Mouse (Mus musculus) erythroid progenitor cell, adult 5-6 weeks (primary cell): Measurements from ENCODE around the gene Lpp. TPM values are rescaled to one million over a fixed set of nuclear protein-coding genes. Genes with fewer than 3 reads are reported as not detected.

Experiments used
- ATAC-seq: replicated peaks from 2 replicates; pipeline ENCODE4 v1.8.0; 2016; ENCODE audit warnings: moderate number of reproducible peaks, mild to moderate bottlenecking, moderate TSS enrichment, inconsistent platforms; ENCODE audit not compliant: poor library complexity, low FRiP score, severe bottlenecking
- total RNA-seq, 2 experiments: library from RNA; stranded (forward) in 1 of 2; stranded (reverse) in 1 of 2; fragments of 150-400 nt in 1 of 2; fragments of 186-747, 209-891 nt in 1 of 2; gene quantifications; 2 replicates each; pipeline versions ENCODE4 v1.2.3 to v1.2.4; 2015 to 2017; ENCODE audit warnings: low replicate concordance in 2 of 2

Gene Lpp
- total RNA-seq, 2 experiments from 2014 or later, result 0.76 to 2.1 TPM

DNA sequence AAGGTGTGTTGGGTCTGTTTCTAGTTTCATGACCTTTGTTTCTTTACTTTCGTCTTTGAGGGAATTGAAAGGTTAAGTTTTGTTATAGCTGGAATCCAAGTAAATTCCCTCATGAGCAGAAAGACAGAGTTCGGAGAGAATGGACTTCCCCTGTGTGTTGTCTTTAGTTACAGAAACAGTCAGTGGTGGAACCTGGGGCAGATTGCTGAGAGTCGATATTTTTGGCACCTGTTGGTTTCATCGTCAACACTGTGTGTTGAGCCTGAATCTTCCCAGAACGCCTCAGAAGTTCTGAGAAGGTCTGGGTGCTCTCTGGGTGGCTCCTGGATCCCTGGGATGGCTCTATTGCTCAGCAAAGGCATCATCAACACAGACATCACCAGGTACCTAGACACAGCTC lies 201.2 kb downstream of the Lpp start:
- no peak for ATAC-seq

DNA sequence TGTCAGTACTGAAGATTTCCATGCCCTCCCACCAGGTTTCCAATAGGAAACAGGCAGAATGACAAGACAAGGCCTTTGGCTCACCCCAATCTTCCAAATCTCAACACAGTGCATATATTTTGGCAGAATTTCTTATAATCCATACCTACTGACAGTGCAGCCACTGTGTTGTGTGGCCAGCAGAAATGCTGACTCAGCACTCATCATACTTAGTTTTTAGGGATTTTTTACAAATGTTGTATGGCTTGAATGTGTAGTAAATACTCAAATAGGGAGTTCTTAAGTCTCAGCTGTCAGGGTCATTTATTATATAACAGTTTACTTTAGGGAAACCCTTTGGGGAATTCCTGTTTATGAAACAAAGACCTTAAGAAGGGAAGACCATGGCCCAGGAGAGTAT lies 202.2 kb downstream of the Lpp start:
- ATAC-seq, result no peak

DNA sequence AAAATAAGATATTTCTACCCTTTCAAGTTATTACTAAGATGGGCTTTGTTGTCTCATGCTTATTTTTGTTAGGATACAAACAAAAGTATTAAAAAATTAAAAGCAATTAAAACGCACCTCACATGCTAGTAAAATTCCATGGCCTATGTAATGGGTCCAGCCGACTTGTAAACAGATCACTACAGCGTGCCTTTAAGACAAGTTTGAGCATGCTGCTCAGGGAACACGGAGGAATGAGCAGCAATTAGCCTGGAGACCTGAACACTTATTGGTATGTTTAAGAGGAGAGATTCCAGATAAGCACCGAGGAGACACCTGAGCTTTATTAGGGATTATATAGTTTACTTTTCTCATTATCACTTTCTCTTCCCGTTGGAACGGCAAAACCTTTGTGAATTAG lies 205.3 kb downstream of the Lpp start:
- no peak for ATAC-seq

DNA sequence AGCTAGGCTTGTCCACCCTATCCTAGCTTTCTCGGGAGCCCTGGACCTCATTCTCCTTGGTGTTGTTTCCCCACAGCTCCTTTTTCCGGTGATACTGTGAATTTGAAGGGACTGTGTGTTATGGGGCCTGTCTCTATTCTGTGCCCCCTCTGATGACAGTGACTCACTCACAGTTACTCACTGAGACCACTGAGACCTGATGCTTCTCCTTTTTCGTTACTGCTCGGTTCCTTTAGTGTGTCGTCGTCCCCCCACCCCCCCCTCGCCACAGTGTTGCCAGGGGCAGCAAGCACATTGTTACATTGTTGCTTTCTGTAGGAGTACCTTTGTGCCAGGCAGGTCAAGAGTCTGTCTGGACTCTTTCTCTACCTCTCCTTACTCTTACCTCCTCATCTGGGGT lies 206.5 kb downstream of the Lpp start:
- ATAC-seq, result no peak

DNA sequence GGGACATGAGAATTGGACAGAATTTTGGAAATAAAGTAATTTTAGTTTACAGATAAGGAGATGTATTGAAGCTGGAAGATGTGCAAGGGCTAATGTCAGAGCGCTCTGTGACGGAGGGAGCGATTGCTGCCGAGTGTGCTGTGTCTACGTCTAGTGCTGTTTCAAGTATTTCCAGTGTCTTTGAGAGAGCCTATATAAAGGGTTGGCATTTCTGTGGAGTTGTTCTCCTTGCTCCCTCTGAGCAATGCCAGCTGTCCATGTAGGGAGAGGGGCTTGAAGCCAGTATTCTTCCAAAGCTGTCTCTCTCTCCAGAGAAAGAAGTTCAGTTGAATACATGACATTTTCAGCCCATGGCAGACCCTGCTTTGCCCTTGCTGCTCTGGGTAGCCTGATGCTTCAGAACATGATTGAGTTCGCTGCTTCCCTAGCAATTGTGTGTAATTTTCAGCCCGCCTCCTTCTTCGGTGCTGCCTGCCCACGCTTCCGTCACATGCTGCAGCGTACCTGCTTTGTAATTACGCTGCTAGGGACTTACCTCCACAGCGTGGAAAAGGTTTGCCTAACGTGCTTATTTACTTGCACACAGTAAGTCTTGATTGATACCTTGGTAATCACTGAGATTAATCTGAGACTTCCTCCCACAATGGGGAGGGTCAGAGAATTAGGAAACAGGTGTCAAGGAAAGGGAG lies 207.1 kb downstream of the Lpp start:
- ATAC-seq, result no peak

DNA sequence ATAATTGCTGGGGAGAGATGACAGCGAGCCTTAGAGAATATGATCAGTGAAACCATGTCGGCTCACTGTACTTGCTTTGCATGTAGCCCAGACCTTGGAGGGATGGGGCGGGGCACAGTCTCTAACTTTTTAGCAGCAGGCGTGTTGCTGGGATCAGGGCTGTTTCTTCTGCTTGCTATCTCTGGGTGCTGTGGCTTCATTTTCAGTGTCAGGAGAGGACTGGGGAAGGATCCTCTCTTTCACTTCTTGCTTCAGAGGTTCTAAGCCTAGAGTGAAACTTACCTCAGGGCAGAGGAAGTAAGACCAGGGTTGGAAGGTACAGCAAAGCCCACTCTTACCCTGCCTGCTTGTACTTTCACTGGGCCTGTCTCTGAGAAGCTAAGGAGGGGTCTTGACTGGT lies 210.0 kb downstream of the Lpp start:
- ATAC-seq, result no peak

DNA sequence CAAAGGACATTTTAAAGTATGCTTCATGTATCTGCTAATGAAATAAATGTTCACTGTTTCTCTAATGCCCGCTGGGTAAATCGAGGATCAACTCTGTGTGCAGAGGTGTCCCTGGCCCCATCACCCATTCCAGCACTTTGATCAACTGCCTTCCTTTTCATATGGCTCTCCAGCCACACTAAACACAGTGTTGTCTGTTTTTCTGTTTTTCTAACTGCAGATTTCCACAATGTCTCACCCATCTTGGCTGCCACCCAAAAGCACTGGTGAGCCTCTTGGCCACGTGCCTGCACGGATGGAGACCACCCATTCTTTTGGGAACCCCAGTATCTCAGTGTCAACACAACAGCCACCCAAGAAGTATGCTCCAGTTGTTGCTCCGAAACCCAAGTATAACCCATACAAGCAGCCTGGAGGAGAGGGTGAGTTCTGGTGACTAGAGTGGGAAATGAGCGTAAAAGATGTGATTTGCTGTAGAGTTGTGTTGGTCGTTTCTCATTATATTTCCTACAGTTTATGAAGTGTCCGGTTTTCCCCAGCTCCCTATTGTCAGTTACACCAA lies 214.7 kb downstream of the Lpp start:
- ATAC-seq, result no peak

DNA sequence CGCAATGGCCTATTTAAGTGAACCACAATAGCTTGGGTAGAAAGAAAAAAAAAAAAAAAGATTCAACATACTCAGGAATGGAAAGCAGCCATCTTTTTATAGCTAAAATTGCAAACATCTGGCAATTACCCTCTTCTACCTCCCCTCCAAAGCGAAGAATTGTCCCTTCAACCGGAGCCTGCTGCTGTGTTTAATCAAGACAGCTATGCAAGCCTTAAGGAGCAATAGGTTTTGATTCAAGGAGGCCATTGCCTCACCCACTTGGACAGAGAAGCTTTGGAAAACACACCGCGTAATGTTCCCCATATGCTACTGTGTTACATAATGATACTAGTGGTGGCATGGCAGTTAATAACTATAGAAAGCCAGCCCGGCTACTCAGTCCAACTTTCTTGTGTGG lies 226.2 kb downstream of the Lpp start:
- ATAC-seq, result no peak

DNA sequence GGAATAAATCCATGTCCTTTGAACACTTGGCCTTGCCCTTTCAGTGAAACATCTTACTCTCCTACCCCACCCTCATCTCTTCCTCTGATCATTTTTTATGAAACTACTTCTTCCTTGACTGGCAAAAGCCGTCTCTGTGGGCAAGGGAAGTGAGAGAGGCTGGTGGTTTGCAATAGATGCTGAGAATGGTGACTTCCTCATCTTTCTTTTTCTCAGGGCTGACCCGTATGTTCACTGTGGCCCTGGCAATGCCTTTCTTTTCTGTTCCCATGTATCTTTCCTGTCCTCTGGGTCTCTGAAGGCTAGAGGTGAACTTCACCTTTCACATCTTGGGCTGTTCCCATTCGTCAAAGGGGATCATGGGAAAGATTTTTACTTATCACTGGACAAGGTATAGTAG lies 226.7 kb downstream of the Lpp start:
- no peak for ATAC-seq

DNA sequence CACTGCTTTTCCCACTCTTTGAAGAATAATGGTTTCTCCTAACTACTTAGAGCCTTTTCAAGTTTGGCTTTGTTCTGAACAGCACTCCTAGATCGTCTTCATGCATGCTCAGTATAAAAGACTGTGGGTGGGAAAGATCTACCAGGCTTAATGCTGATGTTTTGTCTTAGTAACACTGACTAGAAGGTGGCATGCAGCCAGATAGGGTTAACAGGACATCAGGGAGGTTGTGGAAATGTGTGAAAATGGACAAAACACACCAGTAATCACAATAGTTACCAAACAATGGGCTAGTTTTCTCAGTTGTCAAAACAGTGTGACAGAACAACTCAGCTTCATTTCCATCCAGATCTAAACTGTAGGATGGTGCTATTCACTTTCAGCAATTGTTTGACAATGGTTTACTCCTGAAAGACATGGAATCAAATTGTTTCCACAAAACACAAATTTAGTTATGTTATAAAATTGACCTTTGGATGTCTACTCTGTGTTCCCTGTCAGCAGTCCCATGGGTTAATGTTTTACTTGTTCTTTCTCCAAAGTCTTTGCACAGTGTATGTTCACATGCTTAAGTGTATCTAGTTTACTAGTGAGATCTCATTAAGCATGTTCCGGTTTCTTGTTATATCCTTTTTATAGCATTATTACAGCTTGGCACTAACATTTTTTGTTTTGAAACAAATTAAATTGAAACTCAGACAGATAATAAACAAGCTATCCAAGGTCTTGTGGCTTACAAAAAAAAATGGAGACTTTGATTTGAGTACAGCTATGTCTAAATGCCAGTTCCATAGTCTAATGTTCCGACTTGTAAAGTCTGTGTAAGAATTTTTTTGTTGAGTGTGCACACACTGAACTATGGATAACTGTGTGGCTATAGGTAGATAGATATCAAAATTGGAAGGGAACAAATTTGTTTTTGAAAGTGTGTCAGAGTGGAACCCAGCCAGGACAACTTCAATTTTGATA lies 229.2 kb downstream of the Lpp start:
- ATAC-seq, result no peak

DNA sequence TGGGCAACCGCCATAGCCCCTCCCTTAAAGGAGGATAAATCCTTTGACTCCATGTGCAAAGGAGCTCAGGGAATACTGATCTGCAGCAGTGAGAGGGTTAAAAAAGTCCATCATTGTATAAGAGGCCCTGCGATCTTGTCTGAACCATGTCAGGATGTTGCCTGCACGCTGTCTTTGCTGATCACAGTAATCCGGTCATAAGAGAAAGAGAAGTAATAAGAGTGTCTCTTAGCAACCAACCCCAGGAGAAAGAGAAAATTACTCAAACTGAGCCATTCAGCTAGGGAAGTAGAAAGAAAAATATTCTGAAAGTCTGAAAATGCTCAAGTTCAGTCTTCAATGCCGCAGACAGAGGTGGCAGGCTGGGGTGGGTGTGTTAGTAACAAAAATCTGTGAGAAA lies 231.0 kb downstream of the Lpp start:
- no peak for ATAC-seq

DNA sequence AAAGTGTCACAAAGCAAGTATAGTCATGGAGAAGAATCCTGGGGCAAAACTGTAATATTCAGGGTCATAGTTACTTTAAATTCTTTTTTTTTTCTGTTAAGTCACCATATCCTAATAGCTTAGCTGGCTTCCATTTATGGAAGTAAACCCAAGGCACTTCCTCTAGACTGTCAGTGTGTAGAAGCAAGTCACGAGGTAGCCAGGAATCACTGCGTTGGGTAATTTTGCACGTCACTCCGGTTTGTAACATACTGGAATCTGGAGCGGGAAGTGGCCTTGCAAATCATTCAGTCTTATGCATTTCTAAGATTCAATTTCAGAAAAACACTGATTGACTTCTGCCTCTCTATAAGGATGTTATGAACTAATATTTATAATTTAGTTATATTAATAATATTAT lies 232.3 kb downstream of the Lpp start:
- no peak for ATAC-seq

DNA sequence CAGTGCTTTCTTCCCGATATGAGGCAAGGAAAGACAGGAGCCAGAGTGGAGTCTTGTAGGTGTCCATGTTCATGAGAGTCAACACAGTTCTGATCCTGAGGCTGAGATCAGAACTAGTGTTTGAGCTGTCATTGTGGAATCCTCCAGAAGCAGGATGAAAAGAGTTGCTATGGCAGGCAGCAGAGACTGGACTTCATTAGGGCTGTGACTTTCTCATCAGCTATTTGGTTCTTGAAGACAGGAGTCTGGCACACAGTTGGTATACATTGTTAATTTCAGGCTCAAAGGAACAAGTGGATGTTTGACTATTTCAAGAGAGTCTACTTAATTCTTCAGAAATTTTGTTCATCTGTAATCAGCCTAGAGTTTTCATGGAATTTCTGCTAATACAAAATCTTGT lies 235.5 kb downstream of the Lpp start:
- ATAC-seq, result no peak

DNA sequence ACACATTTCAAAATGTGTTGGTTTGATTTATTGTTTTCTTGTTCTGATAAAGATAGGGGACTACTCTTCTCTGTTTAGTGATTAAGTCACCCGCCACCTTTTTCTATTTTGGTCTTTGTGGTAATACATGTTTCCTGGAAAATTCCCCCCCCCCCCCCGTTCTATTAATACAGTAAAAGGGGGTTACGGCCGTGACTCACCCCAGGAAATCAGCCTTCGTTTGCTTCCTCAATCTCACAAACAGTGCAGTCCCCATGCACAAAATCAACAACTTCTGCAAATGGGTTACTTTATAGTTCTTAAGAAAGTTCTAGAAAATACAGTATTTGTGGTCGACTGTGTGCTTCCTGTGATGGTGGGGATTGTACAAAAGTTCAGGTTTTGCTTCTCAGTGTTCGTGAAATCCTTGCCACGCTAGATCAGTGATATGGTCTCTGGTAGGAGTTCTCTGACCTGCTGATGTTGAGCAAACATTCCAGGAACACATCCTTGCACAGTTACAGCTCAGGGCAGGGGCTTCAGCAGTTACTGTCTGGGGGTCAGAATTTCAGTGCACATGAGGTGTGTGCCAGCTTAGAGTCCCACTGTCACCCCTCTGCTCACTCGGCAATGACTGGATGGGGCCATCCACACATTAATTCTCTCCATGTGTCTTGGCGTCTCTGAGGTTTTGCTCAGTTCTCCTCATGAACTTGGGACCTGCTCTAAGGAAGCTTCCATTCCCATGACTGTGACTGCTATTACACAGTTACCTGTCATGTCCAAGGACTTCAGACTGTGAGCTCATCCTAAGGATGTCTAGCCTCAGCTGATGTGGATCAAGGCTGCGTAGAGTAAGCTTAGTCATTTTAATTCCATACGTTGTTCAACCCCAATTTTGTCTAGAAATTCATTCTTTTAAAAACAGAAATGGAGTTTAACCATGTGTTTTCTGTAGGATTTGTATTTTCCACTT lies 236.2 kb downstream of the Lpp start:
- ATAC-seq, result no peak

DNA sequence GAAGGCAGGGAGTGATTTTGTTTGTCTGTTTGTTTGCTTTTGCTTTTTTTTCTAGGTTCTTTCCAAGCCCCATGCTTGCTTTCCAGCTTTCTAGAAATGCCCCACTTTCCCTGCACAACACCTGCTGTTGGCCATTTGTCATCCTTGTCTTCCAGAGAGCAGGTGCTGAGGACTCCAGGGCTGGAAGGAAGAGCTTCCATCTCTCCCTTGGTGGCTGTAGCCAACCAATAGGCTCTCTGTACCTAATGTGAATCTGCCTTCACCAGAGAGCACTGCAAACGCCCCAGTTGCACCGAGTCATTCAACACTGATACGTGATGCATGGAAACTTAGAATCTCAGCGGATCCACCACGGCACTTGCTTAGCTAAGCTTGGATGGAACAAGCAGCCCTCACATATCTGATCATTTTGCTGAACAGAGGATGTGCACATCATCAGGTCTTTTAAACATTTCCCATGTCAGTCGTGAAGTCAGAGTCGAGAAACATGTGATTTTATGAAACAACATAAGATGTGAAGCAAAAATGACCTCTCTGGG lies 242.1 kb downstream of the Lpp start:
- no peak for ATAC-seq

DNA sequence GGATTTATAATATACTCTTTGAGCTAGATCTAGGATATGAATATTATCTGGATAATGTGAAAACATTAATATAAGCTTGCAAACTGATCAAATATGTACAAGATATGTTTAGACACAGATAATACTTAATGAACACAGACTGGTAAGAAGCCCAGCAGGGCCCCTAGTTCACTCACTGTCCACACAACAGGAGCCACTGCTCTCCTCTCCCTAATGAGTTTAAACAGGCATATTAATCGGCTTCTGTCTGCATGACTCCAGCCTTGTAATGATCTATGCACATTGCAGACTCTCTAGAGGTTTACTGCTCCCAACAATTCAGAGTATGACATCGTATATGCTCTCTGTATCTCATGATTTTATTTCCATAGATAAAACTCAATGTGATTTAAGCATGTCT lies 243.6 kb downstream of the Lpp start:
- no peak for ATAC-seq

DNA sequence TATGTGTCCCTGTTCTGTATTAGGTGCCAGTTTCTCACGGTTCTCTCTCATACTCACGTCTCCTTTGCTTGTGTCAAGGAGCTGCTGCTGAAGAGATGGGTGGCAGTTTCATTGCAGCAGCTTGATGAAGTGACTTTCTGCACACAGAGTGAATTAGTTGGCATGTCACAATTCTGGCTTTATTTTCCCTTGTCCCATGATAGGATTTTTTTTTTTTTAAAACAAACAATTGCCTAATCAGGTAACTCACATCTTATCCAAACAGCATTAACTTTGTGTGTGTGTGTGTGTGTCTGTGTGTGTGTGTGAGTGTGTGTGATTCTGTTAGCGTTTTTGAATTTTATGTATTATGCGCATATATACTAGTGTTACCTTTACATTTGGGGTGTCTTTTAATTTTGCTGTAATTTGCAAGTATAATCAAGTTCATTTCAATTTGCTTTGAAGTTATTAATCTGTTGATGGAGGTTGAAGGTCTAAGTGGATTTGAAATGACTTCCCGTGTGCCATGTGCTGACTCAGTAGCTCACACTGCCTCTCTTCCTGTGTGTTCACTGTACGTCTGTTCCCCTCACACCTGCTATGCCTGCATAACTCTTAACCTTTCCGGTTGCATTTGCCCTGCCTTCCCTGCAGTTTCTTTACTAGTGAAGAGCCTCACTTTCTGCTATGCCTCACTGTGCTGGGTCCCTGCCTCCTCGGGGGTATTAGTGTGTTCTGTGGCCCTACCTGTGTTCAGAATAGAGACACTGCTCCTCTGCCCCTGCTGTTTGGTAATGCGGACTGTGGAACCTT lies 247.9 kb downstream of the Lpp start:
- no peak for ATAC-seq

DNA sequence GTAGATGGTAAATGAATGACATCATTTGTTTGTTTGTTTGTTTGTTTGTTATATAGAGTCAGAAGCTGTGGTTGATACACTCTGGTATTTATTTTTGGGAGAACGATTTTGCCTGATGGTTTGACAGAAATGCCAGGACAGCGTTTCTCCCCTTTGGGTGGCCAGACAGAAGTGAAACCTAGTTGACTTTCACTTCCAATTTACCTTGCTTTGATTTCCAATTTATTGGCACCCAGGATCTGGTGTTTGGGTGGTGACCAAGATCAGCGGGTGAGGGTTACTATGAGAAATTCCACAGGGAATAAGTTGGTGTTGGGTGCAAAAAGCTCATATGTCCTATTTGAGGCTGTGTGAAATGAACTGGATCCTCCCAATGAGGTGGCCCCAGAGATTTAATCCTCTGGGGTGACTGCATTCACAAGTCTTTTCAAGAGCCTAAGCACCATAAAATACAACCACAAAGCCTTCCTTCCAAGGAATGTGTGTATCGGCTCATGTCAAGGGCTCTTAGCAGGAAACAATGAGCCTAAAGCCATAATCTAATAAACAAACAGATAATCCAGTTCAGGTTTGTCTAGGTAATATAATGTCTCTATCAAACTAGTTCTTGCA lies 249.8 kb downstream of the Lpp start:
- no peak for ATAC-seq
